Mouse (Mus musculus) hindbrain, postnatal 0 days (tissue): ENCODE measurements at regions not wholly inside any gene's neighbourhood (a gene's known extent, or its start where the extent isn't known, plus 50 kb on each side); places are given as distances from the start of the nearest gene placed in this dataset.

Experiments
- ATAC-seq: fragments of 200-750 bp; cut with Nextera tagmentation; 2 replicates; pipeline ENCODE4 v1.8.0; 2017; ENCODE audit warnings: mild to moderate bottlenecking, moderate TSS enrichment, moderate library complexity
- DNase-seq: peaks from one replicate; pipeline ENCODE4 v3.0.0-alpha.2; 2015; ENCODE audit warnings: low spot score
- H3K27ac ChIP-seq: fragments of 300-500 bp; sonication (generic); 2 replicates; pipeline ENCODE4 v1.5.1; 2014; ENCODE audit warnings: mild to moderate bottlenecking
- H3K27me3 ChIP-seq: fragments of 300-500 bp; sonication (generic); 2 replicates; pipeline ENCODE4 v1.6.1; 2014; ENCODE audit warnings: low read length, mixed read lengths; ENCODE audit not compliant: insufficient read depth
- H3K36me3 ChIP-seq: fragments of 300-500 bp; sonication (generic); 2 replicates; pipeline ENCODE4 v1.6.1; 2014; ENCODE audit warnings: low read length, mixed read lengths; ENCODE audit not compliant: insufficient read depth
- H3K4me1 ChIP-seq: fragments of 300-500 bp; sonication (generic); 2 replicates; pipeline ENCODE4 v1.6.1; 2014; ENCODE audit warnings: antibody characterized with exemption, low read length, mixed read lengths; ENCODE audit not compliant: insufficient read depth
- H3K4me2 ChIP-seq: fragments of 300-500 bp; sonication (generic); 2 replicates; pipeline ENCODE4 v1.6.1; 2014; ENCODE audit warnings: low read depth, mild to moderate bottlenecking, low read length, moderate library complexity, mixed read lengths
- H3K4me3 ChIP-seq: fragments of 300-500 bp; sonication (generic); 2 replicates; pipeline ENCODE4 v1.5.1; 2014; ENCODE audit warnings: low read length
- H3K9ac ChIP-seq: fragments of 300-500 bp; sonication (generic); replicated peaks from 2 replicates; pipeline ENCODE4 v1.6.1; 2014; ENCODE audit warnings: mild to moderate bottlenecking, low read length, moderate library complexity, mixed read lengths
- H3K9me3 ChIP-seq: fragments of 300-500 bp; sonication (generic); 2 replicates; pipeline ENCODE4 v1.6.1; 2016; ENCODE audit warnings: low read length, mixed read lengths
- CTCF ChIP-seq: IDR thresholded peaks from 2 replicates; pipeline ENCODE4 v1.5.1; 2016; ENCODE audit warnings: antibody characterized with exemption, control low read depth, low read depth
- WGBS: fragments of 180-500 bp; shearing (Covaris S2); extraction: QIAGEN DNeasy Blood & Tissue Kit; methylation state at CpG from one replicate; pipeline ENCODE4 v1.1.7; 2014; 5-methylcytosine and 5-hydroxymethylcytosine counted together

- Histone ChIP-seq H3K9me3 (no peaks in the 10 kb centered on the region), H3K4me1 (no peaks in the 10 kb centered on the region), H3K4me2 (no peak overlapping the region), H3K27ac (no peak overlapping the region), H3K9ac (no peak overlapping the region), H3K36me3 (no peaks in the 10 kb centered on the region), H3K27me3 (no peaks in the 10 kb centered on the region), H3K4me3 (no peak overlapping the region)
- DNase-seq: no peak
- ATAC-seq: no peak
- TF ChIP-seq CTCF: no peak
Measured at GRCm38 (mm10) chr15:29199988-29200387, 972.4 kb upstream of the Ctnnd2 start.

- H3K9ac ChIP-seq: no peak overlapping the region
- TF ChIP-seq CTCF: no peak
- ATAC-seq (peak; percentile 76), DNase-seq (peak; percentile 59)
- 34% methylated on average over 3 of the region's 3 CpGs for WGBS
- no peak overlapping the region for H3K4me2 ChIP-seq
- no peaks in the 10 kb centered on the region for H3K36me3 ChIP-seq
- H3K27ac ChIP-seq: no peak overlapping the region
- no peaks in the 10 kb centered on the region for H3K4me1 ChIP-seq
- no peak overlapping the region for H3K4me3 ChIP-seq
- H3K9me3 ChIP-seq: no peaks in the 10 kb centered on the region
- no peaks in the 10 kb centered on the region for H3K27me3 ChIP-seq
Measured at GRCm38 (mm10) chr15:29223667-29224066, 948.7 kb upstream of the Ctnnd2 start.

- no peak for TF ChIP-seq CTCF
- Histone ChIP-seq H3K4me2 (no peak overlapping the region), H3K9ac (no peak overlapping the region), H3K27me3 (no peaks in the 10 kb centered on the region), H3K36me3 (no peaks in the 10 kb centered on the region), H3K4me1 (no peaks in the 10 kb centered on the region), H3K9me3 (no peaks in the 10 kb centered on the region), H3K4me3 (no peak overlapping the region), H3K27ac (no peak overlapping the region)
- ATAC-seq (peak; percentile 66), DNase-seq (peak; percentile 41)
- WGBS: 76% methylated on average over 1 of the region's 1 CpGs
Measured at GRCm38 (mm10) chr15:29226889-29227288, 945.5 kb upstream of the Ctnnd2 start.

GRCm38 (mm10) chr15:29234635-29235034, 937.8 kb upstream of the Ctnnd2 start:
- H3K27ac ChIP-seq: no peak overlapping the region
- H3K4me1 ChIP-seq: no peaks in the 10 kb centered on the region
- no peaks in the 10 kb centered on the region for H3K36me3 ChIP-seq
- no peak overlapping the region for H3K9ac ChIP-seq
- no peaks in the 10 kb centered on the region for H3K9me3 ChIP-seq
- DNase-seq (no peak), ATAC-seq (no peak)
- H3K4me2 ChIP-seq: no peak overlapping the region
- no peaks in the 10 kb centered on the region for H3K27me3 ChIP-seq
- TF ChIP-seq CTCF: 0 out of 2 replicates have a peak, but pooled peaks have one; percentile 6
- H3K4me3 ChIP-seq: no peak overlapping the region

- no peak for DNase-seq
- no peak for ATAC-seq
Measured at GRCm38 (mm10) chr15:29255152-29255551, 917.2 kb upstream of the Ctnnd2 start.

GRCm38 (mm10) chr15:29266767-29267166, 905.6 kb upstream of the Ctnnd2 start:
- no peak for DNase-seq
- Histone ChIP-seq H3K4me2 (no peak overlapping the region), H3K4me1 (no peaks in the 10 kb centered on the region), H3K9ac (no peak overlapping the region), H3K4me3 (no peak overlapping the region), H3K36me3 (no peaks in the 10 kb centered on the region), H3K27me3 (no peaks in the 10 kb centered on the region), H3K9me3 (no peaks in the 10 kb centered on the region), H3K27ac (no peak overlapping the region)
- ATAC-seq: no peak
- 56% methylated on average over 1 of the region's 1 CpGs for WGBS
- TF ChIP-seq CTCF: no peak

More at GRCm38 (mm10) chr15:29255152-29255551, 917.2 kb upstream of the Ctnnd2 start:
- WGBS: 62% methylated on average over 3 of the region's 3 CpGs
- no peaks in the 10 kb centered on the region for H3K36me3 ChIP-seq
- H3K4me2 ChIP-seq: no peak overlapping the region
- no peaks in the 10 kb centered on the region for H3K4me1 ChIP-seq
- H3K9ac ChIP-seq: no peak overlapping the region
- no peaks in the 10 kb centered on the region for H3K9me3 ChIP-seq
- H3K27me3 ChIP-seq: no peaks in the 10 kb centered on the region
- H3K4me3 ChIP-seq: no peak overlapping the region
- H3K27ac ChIP-seq: no peak overlapping the region
- TF ChIP-seq CTCF: no peak

- Histone ChIP-seq H3K36me3 (no peaks in the 10 kb centered on the region), H3K9me3 (no peaks in the 10 kb centered on the region), H3K27me3 (no peaks in the 10 kb centered on the region), H3K4me2 (no peak overlapping the region), H3K4me3 (no peak overlapping the region), H3K9ac (no peak overlapping the region), H3K4me1 (no peaks in the 10 kb centered on the region), H3K27ac (no peak overlapping the region)
- no peak for DNase-seq
- no peak for TF ChIP-seq CTCF
- ATAC-seq: no peak
- WGBS: 80% methylated on average over 2 of the region's 2 CpGs
Measured at GRCm38 (mm10) chr15:29296454-29296853, 875.9 kb upstream of the Ctnnd2 start.
